Mouse (Mus musculus) C2C12 (cell line): ENCODE measurements around the gene Cped1. TPM values are rescaled to one million over a fixed set of nuclear protein-coding genes. Genes with fewer than 3 reads are reported as not detected.

ENCODE experiments used
- H3K27me3 ChIP-seq: one replicate; pipeline ENCODE4 v1.6.1; 2011; ENCODE audit not compliant: control insufficient read depth, insufficient read depth, insufficient read length
- H3K36me3 ChIP-seq: one replicate; pipeline ENCODE4 v1.6.1; 2011; ENCODE audit not compliant: control insufficient read depth, insufficient read depth
- H3K4me3 ChIP-seq: one replicate; pipeline ENCODE4 v1.5.1; 2011; ENCODE audit warnings: mild to moderate bottlenecking, control low read depth; ENCODE audit not compliant: poor library complexity, insufficient read depth, severe bottlenecking
- H3K79me2 ChIP-seq: one replicate; pipeline ENCODE4 v1.6.1; 2011; ENCODE audit not compliant: control insufficient read depth, insufficient read depth
- H3K79me3 ChIP-seq: one replicate; pipeline ENCODE4 v1.6.1; 2011; ENCODE audit warnings: low read depth, control low read depth
- H3ac ChIP-seq: one replicate; pipeline ENCODE3; 2011; ENCODE audit warnings: low read depth; ENCODE audit not compliant: control insufficient read depth, insufficient read length
- CEBPB ChIP-seq: IDR thresholded peaks from one replicate; pipeline ENCODE4 v1.6.1; 2011; ENCODE audit warnings: low read depth, mild to moderate bottlenecking, control low read depth, moderate library complexity
- CTCF ChIP-seq: IDR thresholded peaks from one replicate; pipeline ENCODE4 v1.5.1; 2011; ENCODE audit not compliant: control insufficient read depth, insufficient read depth, insufficient read length
- FOSL1 ChIP-seq: IDR thresholded peaks from one replicate; pipeline ENCODE4 v1.8.0; 2011; ENCODE audit warnings: mild to moderate bottlenecking, low read length; ENCODE audit not compliant: poor library complexity, insufficient read depth, severe bottlenecking
- MAX ChIP-seq: IDR thresholded peaks from one replicate; pipeline ENCODE4 v1.6.1; 2011; ENCODE audit warnings: mild to moderate bottlenecking, control low read depth
- MYOD1 ChIP-seq: IDR thresholded peaks from one replicate; pipeline ENCODE4 v1.6.1; 2011; ENCODE audit warnings: low read depth; ENCODE audit not compliant: control insufficient read depth, insufficient read length
- MYOG ChIP-seq: IDR thresholded peaks from one replicate; pipeline ENCODE4 v1.6.1; 2011; ENCODE audit not compliant: control insufficient read depth, insufficient read length; ENCODE audit errors: extremely low read depth
- USF1 ChIP-seq: IDR thresholded peaks from one replicate; pipeline ENCODE4 v1.6.1; 2011; ENCODE audit warnings: low read depth, mild to moderate bottlenecking, control low read depth, moderate library complexity
- polyA plus RNA-seq: library from polyadenylated mRNA; unstranded; fragments of >200 nt; fragmentation: generic; extraction: Trizol; gene quantifications from one replicate; pipeline ENCODE4 v1.2.1, GENCODE M21; 2012; ENCODE audit warnings: missing spikeins

Cped1 gene
- polyA plus RNA-seq, 1 experiment: 1.2 TPM

DNA sequence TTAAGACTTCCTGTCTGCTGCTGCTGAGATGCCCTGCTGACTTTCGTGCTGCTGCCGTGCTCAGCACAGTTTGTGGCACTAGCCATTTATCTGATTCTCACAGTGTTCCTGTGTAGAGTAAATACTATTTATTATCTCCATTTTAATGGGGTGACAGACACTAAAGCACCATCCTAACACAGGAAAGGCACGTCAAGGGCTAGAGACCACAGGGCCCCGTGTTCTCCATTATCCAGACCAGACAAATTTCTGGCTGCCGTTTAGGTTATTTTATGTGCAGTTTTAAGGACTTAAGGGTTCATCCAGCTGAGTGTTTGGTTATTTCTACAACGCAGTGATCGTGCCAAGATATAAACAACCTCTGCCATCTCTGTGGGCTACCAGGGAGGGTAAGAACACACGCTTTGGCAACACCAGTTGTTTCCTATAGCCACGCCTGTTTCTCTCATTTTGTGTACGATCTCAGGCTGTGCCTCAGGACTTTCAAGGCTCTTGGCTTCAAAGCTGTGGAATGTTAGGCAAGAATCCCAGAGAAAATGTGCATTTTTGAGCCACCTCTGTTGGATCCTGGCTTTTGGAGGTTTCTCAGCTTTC, 149.4 kb downstream of the Cped1 start:
- no peak for TF ChIP-seq MAX
- TF ChIP-seq CTCF: no peak
- no peak for TF ChIP-seq USF1
- TF ChIP-seq CEBPB: no peak
- TF ChIP-seq MYOG: no peak
- TF ChIP-seq MYOD1: no peak
- no peak for TF ChIP-seq FOSL1

DNA sequence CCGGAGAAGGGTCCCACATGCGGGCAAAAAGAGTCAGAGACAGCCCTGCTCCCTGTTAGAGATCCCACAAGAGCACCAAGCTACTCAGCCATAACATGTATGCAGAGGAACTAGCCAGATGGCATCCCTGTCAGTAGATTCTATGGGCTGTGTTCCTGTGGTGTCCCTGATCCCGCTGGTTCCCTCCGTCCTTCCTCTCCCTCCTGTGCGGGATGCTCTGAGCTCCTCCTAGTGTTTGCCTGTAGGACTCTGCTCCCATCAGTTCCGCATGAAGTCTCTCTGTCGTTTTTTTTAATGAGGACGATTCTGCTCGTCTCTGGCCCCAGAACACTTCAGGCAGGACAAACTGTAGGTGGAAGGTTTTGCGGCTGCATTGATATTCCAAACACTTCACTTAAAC, 151.1 kb downstream of the Cped1 start:
- Histone ChIP-seq H3K36me3 (no peaks in the 10 kb centered on the region), H3K27me3 (no peaks in the 10 kb centered on the region), H3ac (no peak overlapping the region), H3K79me3 (no peaks in the 10 kb centered on the region), H3K79me2 (no peaks in the 10 kb centered on the region), H3K4me3 (no peak overlapping the region)
- no peak for TF ChIP-seq CEBPB
- TF ChIP-seq MYOD1: no peak

More for the DNA sequence above, 149.4 kb downstream of the Cped1 start:
- Histone ChIP-seq H3ac (no peak overlapping the region), H3K27me3 (no peaks in the 10 kb centered on the region), H3K36me3 (no peaks in the 10 kb centered on the region), H3K4me3 (no peak overlapping the region), H3K79me3 (no peaks in the 10 kb centered on the region), H3K79me2 (no peaks in the 10 kb centered on the region)

- TF ChIP-seq MAX (no peak), MYOD1 (no peak), USF1 (no peak), CTCF (no peak), CEBPB (no peak), MYOG (no peak), FOSL1 (no peak)
Measured at GRCm38 (mm10) chr6:22140786-22141185, 155.1 kb downstream of the Cped1 start.

DNA sequence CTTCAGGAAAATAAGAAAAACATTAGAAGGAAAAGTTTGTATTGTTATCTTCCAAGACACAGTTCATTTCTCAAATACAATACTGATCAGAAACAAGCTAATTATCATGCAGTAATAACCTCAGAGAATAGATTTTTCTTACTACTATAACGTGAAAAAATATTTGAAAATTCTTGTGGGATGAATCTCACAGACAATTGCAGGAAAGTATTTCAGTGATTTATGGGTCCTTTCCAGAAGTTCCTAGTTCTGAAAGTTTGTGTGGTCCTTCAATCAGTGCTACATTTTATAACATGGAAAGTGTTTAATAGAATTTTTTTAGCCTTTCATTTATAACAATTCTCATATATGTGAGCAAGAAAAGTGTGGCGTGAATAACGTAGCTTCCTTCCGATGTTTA, 161.5 kb downstream of the Cped1 start:
- TF ChIP-seq CEBPB (no peak), USF1 (no peak), MYOG (no peak), CTCF (no peak), MYOD1 (no peak), MAX (no peak), FOSL1 (no peak)
- no peaks in the 10 kb centered on the region for H3K79me2 ChIP-seq
- H3K36me3 ChIP-seq: no peaks in the 10 kb centered on the region
- H3ac ChIP-seq: no peak overlapping the region
- no peaks in the 10 kb centered on the region for H3K27me3 ChIP-seq
- H3K79me3 ChIP-seq: no peaks in the 10 kb centered on the region
- no peak overlapping the region for H3K4me3 ChIP-seq

More at GRCm38 (mm10) chr6:22140786-22141185, 155.1 kb downstream of the Cped1 start:
- H3K27me3 ChIP-seq: no peaks in the 10 kb centered on the region
- no peaks in the 10 kb centered on the region for H3K79me2 ChIP-seq
- no peak overlapping the region for H3ac ChIP-seq
- no peaks in the 10 kb centered on the region for H3K79me3 ChIP-seq
- no peak overlapping the region for H3K4me3 ChIP-seq
- H3K36me3 ChIP-seq: no peaks in the 10 kb centered on the region

GRCm38 (mm10) chr6:22148511-22148910, 162.8 kb downstream of the Cped1 start:
- Histone ChIP-seq H3K79me2 (no peaks in the 10 kb centered on the region), H3K79me3 (no peaks in the 10 kb centered on the region), H3ac (no peak overlapping the region), H3K36me3 (no peaks in the 10 kb centered on the region), H3K27me3 (no peaks in the 10 kb centered on the region), H3K4me3 (no peak overlapping the region)
- no peak for TF ChIP-seq MYOG
- TF ChIP-seq FOSL1: no peak
- no peak for TF ChIP-seq MAX
- no peak for TF ChIP-seq MYOD1
- TF ChIP-seq CTCF: no peak
- TF ChIP-seq CEBPB: no peak
- no peak for TF ChIP-seq USF1

GRCm38 (mm10) chr6:22157461-22157860, 171.7 kb downstream of the Cped1 start:
- Histone ChIP-seq H3K27me3 (no peaks in the 10 kb centered on the region), H3K79me2 (no peaks in the 10 kb centered on the region), H3K79me3 (no peaks in the 10 kb centered on the region), H3K4me3 (no peak overlapping the region), H3K36me3 (no peaks in the 10 kb centered on the region), H3ac (no peak overlapping the region)
- TF ChIP-seq CTCF (no peak), MYOD1 (no peak), FOSL1 (no peak), MYOG (no peak)
